Mouse (Mus musculus): ENCODE data around the gene Pde4d. TPM values are rescaled to one million over a fixed set of nuclear protein-coding genes. Genes with fewer than 3 reads are reported as not detected.

Gene Pde4d
- polyA plus RNA-seq, 1 experiment from 2014 or later, result 13.6 TPM

DNA sequence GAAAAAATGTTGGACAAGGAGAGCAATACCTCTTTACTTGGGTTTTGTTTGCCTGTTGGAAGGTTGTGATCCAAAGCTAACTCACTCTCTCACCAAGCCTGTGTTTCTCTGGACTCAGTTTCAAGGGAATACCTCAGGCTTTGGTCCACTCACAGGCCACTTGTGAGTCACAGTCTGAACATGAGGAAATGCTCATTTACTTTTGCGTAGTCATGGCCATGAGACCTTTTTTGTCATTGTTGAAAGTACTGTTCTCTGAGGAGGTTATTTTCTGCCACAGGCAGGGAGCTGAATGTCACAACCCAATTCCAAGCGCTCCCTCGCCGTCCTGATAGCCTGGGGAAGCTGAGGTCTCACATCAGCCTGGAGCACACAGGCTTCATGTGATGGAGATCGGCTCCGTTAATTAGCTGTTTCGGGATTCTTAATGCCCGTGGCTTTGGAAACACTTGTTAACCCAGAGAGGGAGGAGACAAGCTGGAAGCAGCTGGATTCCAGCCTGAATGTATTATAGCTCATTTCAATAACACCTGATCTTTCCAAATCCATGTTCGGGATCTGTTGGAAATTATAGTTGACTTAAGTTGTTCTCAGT, 792.8 kb downstream of the Pde4d start:
- H3K9ac ChIP-seq (ENCODE audit: low read depth, low read length), result no peak overlapping the region
- no peak for ATAC-seq (ENCODE audit: low read depth)
- no peak overlapping the region for H3K27ac ChIP-seq (replicated peaks; ENCODE audit: low read depth, low read length)
- no peaks in the 10 kb centered on the region for H3K27me3 ChIP-seq (replicated peaks; ENCODE audit: control insufficient read depth, insufficient read depth, low read length)
- no peak overlapping the region for H3K4me3 ChIP-seq (ENCODE audit: low read depth, low read length)
- no peaks in the 10 kb centered on the region for H3K9me3 ChIP-seq (ENCODE audit: control insufficient read depth, low read length)
- no peaks in the 10 kb centered on the region for H3K36me3 ChIP-seq (ENCODE audit: control insufficient read depth, insufficient read depth, low read length)
- DNase-seq (ENCODE audit: low spot score), result no peak
- H3K4me2 ChIP-seq (ENCODE audit: low read depth, low read length), result no peak overlapping the region
- WGBS, result 59% methylated on average over 9 of the region's 9 CpGs
- H3K4me1 ChIP-seq (ENCODE audit: control insufficient read depth, insufficient read depth, low read length), result no peaks in the 10 kb centered on the region

DNA sequence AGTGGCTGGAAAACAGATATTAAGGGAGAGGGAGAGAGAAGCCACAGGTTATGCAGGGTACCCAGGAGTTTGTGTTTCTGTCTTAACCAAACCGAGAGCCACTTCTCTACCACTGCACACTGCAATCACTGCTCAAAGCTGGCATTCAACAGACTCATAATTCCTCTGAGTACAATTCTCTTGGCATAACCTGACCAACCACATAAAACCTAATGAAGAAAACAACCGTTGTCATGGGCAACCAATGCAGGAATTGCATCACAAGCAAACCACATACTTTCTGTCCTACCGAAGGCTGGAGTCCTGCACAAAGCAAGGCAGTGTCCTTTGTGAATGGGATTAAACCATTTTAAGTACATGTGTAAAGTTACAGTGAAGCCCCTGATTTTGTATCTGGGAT, 793.4 kb downstream of the Pde4d start:
- H3K9ac ChIP-seq (ENCODE audit: low read depth, low read length), result no peak overlapping the region
- no peak overlapping the region for H3K27ac ChIP-seq (replicated peaks; ENCODE audit: low read depth, low read length)
- no peak for ATAC-seq (ENCODE audit: low read depth)
- H3K4me1 ChIP-seq (ENCODE audit: control insufficient read depth, insufficient read depth, low read length), result no peaks in the 10 kb centered on the region
- WGBS, result 59% methylated on average over 3 of the region's 3 CpGs
- no peaks in the 10 kb centered on the region for H3K27me3 ChIP-seq (replicated peaks; ENCODE audit: control insufficient read depth, insufficient read depth, low read length)
- H3K4me2 ChIP-seq (ENCODE audit: low read depth, low read length), result no peak overlapping the region
- DNase-seq (ENCODE audit: low spot score), result no peak
- H3K4me3 ChIP-seq (ENCODE audit: low read depth, low read length), result no peak overlapping the region
- no peaks in the 10 kb centered on the region for H3K9me3 ChIP-seq (ENCODE audit: control insufficient read depth, low read length)
- no peaks in the 10 kb centered on the region for H3K36me3 ChIP-seq (ENCODE audit: control insufficient read depth, insufficient read depth, low read length)

DNA sequence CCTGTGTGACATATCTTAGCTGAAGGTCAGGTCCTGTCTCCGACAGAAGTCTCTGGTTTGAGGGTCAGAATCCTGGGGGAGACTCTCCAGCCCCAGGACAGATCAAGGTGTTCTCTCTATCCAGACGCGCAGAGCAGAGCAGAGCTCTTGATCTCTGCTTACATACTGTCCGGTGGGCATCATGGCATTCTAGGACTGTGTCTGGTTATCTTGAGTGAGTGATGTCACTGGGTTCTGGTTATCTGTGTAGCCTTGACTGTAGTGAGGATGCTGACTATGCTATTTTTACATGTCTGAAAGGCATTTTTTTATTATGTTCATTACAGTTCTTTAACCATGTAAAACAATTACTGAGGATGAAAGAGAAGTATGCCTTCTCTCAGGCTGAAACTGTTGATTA, 797.3 kb downstream of the Pde4d start:
- WGBS, result 91% methylated on average over 4 of the region's 4 CpGs
- Histone ChIP-seq H3K27ac (replicated peaks; ENCODE audit: low read depth, low read length) (no peak overlapping the region), H3K27me3 (replicated peaks; ENCODE audit: control insufficient read depth, insufficient read depth, low read length) (no peaks in the 10 kb centered on the region), H3K9me3 (ENCODE audit: control insufficient read depth, low read length) (no peaks in the 10 kb centered on the region), H3K36me3 (ENCODE audit: control insufficient read depth, insufficient read depth, low read length) (no peaks in the 10 kb centered on the region), H3K4me1 (ENCODE audit: control insufficient read depth, insufficient read depth, low read length) (no peaks in the 10 kb centered on the region), H3K4me3 (ENCODE audit: low read depth, low read length) (no peak overlapping the region), H3K9ac (ENCODE audit: low read depth, low read length) (no peak overlapping the region), H3K4me2 (ENCODE audit: low read depth, low read length) (no peak overlapping the region)
- DNase-seq (ENCODE audit: low spot score) (no peak), ATAC-seq (ENCODE audit: low read depth) (no peak)

DNA sequence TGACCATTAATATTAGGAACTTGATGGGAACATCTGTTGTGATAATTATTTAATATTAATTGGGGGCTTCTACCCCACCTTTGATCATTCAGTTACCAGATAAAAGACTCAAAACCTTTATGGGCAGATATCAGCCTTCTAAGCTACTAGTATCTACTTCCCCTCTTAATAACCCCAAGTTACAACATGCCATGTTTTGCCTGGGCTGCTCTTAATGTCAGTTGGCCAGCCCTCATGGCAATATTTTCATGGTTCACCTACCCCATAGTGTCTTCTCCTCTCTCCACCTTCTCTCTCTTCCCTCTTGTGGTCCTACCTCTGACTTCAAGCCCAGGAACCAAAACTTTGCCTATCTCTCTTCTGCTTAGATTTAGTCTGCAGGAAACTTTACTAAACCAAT, 799.6 kb downstream of the Pde4d start:
- Histone ChIP-seq H3K9me3 (ENCODE audit: control insufficient read depth, low read length) (no peaks in the 10 kb centered on the region), H3K9ac (ENCODE audit: low read depth, low read length) (no peak overlapping the region), H3K4me3 (ENCODE audit: low read depth, low read length) (no peak overlapping the region), H3K36me3 (ENCODE audit: control insufficient read depth, insufficient read depth, low read length) (no peaks in the 10 kb centered on the region), H3K27ac (replicated peaks; ENCODE audit: low read depth, low read length) (no peak overlapping the region), H3K27me3 (replicated peaks; ENCODE audit: control insufficient read depth, insufficient read depth, low read length) (no peaks in the 10 kb centered on the region), H3K4me1 (ENCODE audit: control insufficient read depth, insufficient read depth, low read length) (no peaks in the 10 kb centered on the region), H3K4me2 (ENCODE audit: low read depth, low read length) (no peak overlapping the region)
- ATAC-seq (ENCODE audit: low read depth), result no peak
- no peak for DNase-seq (ENCODE audit: low spot score)

DNA sequence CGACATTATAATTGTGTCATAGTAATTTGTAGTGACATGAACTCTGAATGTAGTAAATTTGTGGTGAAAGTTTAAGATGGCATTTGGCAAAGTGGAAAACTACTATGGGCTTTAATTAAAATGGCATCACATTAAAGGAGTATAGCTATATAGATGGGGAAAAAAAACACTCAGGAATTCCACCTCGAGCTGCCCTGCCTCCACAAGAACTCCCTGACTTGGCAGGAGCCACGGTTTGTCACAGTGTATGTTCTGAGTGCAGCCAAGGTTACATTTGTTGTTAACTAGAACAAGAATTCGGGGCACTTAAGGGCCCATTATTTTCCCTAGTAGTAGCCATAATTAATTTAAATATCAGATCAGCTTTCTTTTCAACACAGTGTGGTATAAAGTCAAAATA, 805.9 kb downstream of the Pde4d start:
- WGBS, result 54% methylated on average over 4 of the region's 4 CpGs
- Histone ChIP-seq H3K27ac (replicated peaks; ENCODE audit: low read depth, low read length) (no peak overlapping the region), H3K9ac (ENCODE audit: low read depth, low read length) (no peak overlapping the region), H3K4me1 (ENCODE audit: control insufficient read depth, insufficient read depth, low read length) (no peaks in the 10 kb centered on the region), H3K27me3 (replicated peaks; ENCODE audit: control insufficient read depth, insufficient read depth, low read length) (no peaks in the 10 kb centered on the region), H3K36me3 (ENCODE audit: control insufficient read depth, insufficient read depth, low read length) (no peaks in the 10 kb centered on the region), H3K9me3 (ENCODE audit: control insufficient read depth, low read length) (no peaks in the 10 kb centered on the region), H3K4me2 (ENCODE audit: low read depth, low read length) (no peak overlapping the region), H3K4me3 (ENCODE audit: low read depth, low read length) (no peak overlapping the region)
- ATAC-seq (ENCODE audit: low read depth) (no peak), DNase-seq (ENCODE audit: low spot score) (no peak)

DNA sequence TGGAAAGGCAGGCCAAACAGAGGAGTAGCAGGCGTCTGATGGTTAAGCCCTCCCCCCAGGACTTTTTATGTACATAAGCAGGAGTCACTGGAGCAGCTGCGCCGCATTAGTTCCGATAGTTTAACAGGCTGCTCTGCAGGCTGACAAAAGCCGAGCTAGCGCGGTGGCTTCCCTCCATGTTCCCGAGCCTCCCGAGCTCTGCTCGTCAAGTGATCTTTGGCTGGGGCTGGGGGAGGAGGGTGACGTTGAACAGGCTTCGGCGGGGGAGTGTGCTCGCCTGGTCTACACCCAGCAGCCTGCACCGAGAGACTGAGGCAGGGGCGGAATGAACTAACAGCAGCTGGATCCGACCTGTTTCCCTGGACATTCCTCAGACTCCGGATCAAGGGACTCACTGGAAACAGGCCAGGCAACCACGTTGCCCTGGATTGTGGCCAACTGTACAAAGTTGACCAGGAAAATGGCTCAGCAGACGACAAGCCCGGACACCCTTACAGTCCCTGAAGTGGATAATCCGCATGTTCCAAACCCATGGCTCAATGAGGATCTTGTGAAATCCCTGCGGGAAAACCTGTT, 810.6 kb downstream of the Pde4d start:
- ATAC-seq (ENCODE audit: low read depth) (peak; percentile 94), DNase-seq (ENCODE audit: low spot score) (peak; percentile 97)
- Histone ChIP-seq H3K4me2 (ENCODE audit: low read depth, low read length) (peak overlapping the region; percentile 65), H3K4me1 (ENCODE audit: control insufficient read depth, insufficient read depth, low read length) (0 out of 2 replicates have a peak, but pooled peaks cover 3% of the 10 kb centered on the region), H3K27me3 (replicated peaks; ENCODE audit: control insufficient read depth, insufficient read depth, low read length) (no peaks in the 10 kb centered on the region), H3K9me3 (ENCODE audit: control insufficient read depth, low read length) (no peaks in the 10 kb centered on the region), H3K4me3 (ENCODE audit: low read depth, low read length) (peak overlapping the region; percentile 44), H3K27ac (replicated peaks; ENCODE audit: low read depth, low read length) (peak overlapping the region; percentile 72), H3K36me3 (ENCODE audit: control insufficient read depth, insufficient read depth, low read length) (no peaks in the 10 kb centered on the region), H3K9ac (ENCODE audit: low read depth, low read length) (peak overlapping the region; percentile 62)
- WGBS, result under 1% methylated on average over 22 of the region's 23 CpGs

DNA sequence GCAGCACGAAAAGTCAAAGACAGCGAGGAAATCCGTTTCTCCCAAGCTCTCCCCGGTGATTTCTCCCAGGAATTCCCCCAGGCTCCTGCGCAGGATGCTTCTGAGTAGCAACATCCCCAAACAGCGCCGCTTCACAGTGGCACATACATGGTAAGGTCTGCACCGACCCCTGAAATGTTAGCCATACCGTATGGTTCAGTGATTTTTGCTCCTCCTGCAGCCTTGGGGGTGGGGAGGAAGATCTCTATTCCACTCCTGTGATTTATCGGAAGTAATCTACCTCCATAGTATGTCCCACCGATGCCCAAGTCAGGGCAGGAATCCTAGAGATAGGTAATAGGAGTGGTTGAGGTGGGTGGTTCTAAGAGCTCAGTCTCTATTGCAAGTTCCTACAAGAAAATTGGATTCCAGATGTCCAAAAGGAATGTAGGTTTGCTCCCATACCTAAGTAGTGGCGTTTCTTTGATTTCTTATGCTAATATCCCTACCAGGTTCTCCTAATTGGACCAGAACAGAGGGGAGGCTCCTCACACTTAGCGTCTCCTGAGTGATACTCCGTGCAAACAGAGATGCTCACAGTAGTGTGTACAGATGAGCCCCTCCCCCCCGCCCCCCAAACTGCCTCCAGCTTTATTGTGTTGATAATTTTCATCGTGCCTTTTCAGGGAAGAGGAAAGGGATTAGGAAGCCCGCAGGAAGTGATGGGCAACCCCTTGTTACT, 811.2 kb downstream of the Pde4d start:
- peak overlapping the region; percentile 62 for H3K9ac ChIP-seq (ENCODE audit: low read depth, low read length)
- under 1% methylated on average over 17 of the region's 17 CpGs for WGBS
- ATAC-seq (ENCODE audit: low read depth), result peak; percentile 51
- peak; percentile 54 for DNase-seq (ENCODE audit: low spot score)
- no peaks in the 10 kb centered on the region for H3K9me3 ChIP-seq (ENCODE audit: control insufficient read depth, low read length)
- peak overlapping the region; percentile 72 for H3K27ac ChIP-seq (replicated peaks; ENCODE audit: low read depth, low read length)
- H3K36me3 ChIP-seq (ENCODE audit: control insufficient read depth, insufficient read depth, low read length), result no peaks in the 10 kb centered on the region
- peak overlapping the region; percentile 65 for H3K4me2 ChIP-seq (ENCODE audit: low read depth, low read length)
- H3K4me1 ChIP-seq (ENCODE audit: control insufficient read depth, insufficient read depth, low read length), result 0 out of 2 replicates have a peak, but pooled peaks cover 3% of the 10 kb centered on the region
- peak overlapping the region; percentile 44 for H3K4me3 ChIP-seq (ENCODE audit: low read depth, low read length)
- no peaks in the 10 kb centered on the region for H3K27me3 ChIP-seq (replicated peaks; ENCODE audit: control insufficient read depth, insufficient read depth, low read length)

DNA sequence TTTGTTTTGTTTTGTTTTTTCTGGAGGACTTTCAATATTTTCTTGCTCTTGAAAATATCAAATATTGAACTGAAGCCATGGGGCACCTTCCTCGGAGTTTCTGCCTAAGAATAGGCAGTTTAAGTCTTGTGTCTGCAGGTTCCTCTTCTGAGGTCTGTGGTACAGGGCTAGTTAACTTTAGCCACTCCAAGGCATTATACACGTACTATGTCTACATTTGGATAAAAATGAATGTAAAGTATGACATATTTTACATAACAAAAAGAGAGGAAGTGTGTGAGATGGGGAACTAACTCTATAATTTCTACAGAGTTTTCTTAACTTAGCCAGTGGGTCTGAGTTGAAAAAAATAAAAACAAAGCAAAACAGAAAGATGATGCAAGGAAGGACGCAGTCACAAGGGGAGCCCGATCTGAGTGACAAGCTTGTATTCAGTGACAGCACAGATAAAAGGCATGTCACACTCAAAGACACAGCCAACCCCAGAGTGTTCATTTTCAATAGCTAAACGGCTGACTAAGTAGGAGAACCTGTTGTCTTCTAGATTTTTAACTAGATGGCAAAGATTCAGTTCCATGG, 812.0 kb downstream of the Pde4d start:
- peak overlapping the region; percentile 65 for H3K4me2 ChIP-seq (ENCODE audit: low read depth, low read length)
- 0 out of 2 replicates have a peak, but pooled peaks cover 3% of the 10 kb centered on the region for H3K4me1 ChIP-seq (ENCODE audit: control insufficient read depth, insufficient read depth, low read length)
- H3K27me3 ChIP-seq (replicated peaks; ENCODE audit: control insufficient read depth, insufficient read depth, low read length), result no peaks in the 10 kb centered on the region
- H3K36me3 ChIP-seq (ENCODE audit: control insufficient read depth, insufficient read depth, low read length), result no peaks in the 10 kb centered on the region
- DNase-seq (ENCODE audit: low spot score) (peak; percentile 27), ATAC-seq (ENCODE audit: low read depth) (no peak)
- no peaks in the 10 kb centered on the region for H3K9me3 ChIP-seq (ENCODE audit: control insufficient read depth, low read length)
- WGBS, result 26% methylated on average over 5 of the region's 5 CpGs
- H3K4me3 ChIP-seq (ENCODE audit: low read depth, low read length), result peak overlapping the region; percentile 44
- H3K27ac ChIP-seq (replicated peaks; ENCODE audit: low read depth, low read length), result 0 out of 2 replicates have a peak overlapping the region, but pooled peaks have one; percentile 1
- no peak overlapping the region for H3K9ac ChIP-seq (ENCODE audit: low read depth, low read length)

Data from embryonic facial prominence, embryonic 14.5 days (tissue).